Mouse (Mus musculus) liver, adult 2 months (tissue): ENCODE data around the gene Traf3ip1.

ENCODE experiments used
- CTCF ChIP-seq: fragments of 200-500 bp; IDR thresholded peaks from 2 replicates; pipeline ENCODE4 v1.5.1; 2011; ENCODE audit warnings: low read depth, low read length, control low read depth
- POLR2A ChIP-seq: fragments of 200-500 bp; IDR thresholded peaks from 2 replicates; pipeline ENCODE4 v1.6.1; 2011; ENCODE audit warnings: low read length, control low read depth; ENCODE audit not compliant: insufficient read depth; ENCODE audit errors: extremely low read depth

DNA sequence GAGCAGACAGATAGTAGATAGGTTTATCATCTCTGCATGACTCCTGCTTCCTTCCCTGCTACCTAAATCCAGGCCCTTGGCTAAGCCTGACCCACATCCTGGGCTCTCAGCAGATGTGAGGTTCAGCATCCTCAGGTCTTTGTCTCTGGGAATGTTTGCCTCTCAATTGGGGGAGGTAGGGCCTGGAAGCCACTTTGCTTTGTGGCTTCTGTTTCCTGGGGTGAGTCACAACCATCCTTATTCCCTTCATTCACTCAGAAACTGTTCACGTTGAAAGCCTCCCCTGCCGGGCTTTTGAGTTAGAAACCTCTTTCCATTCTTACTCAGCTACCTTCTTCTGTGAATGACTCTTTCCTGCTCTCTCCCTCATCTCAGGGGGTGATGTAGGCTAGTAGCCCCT is 1.7 kb upstream of the Traf3ip1 start:
- TF ChIP-seq CTCF = no peak
- no peak for TF ChIP-seq POLR2A
